Mouse (Mus musculus): ENCODE results near the gene BC025920.

Gene BC025920

GRCm38 (mm10) chr10:81642648-81643448 lies 36.8 kb downstream of the BC025920 start:
- no peak for DNase-seq (ENCODE audit: low spot score in 2 of 2)

GRCm38 (mm10) chr10:81643449-81644055 lies 37.5 kb downstream of the BC025920 start:
- DNase-seq (ENCODE audit: low spot score in 2 of 2) = peak; percentile 93 to 94

GRCm38 (mm10) chr10:81644162-81644561 lies 38.1 kb downstream of the BC025920 start:
- no peak for DNase-seq (ENCODE audit: low spot score in 2 of 2)

GRCm38 (mm10) chr10:81644716-81645115 lies 38.6 kb downstream of the BC025920 start:
- peak in 1 of 2 experiments; percentile 1 for DNase-seq (ENCODE audit: low spot score in 2 of 2)

- peak in 1 of 2 experiments; percentile 0 for DNase-seq (ENCODE audit: low spot score in 2 of 2)
Measured at GRCm38 (mm10) chr10:81645391-81645790, 39.3 kb downstream of the BC025920 start.

- DNase-seq (ENCODE audit: low spot score in 2 of 2) = peak in 1 of 2 experiments; percentile 1
Measured at GRCm38 (mm10) chr10:81646015-81646555, 40.0 kb downstream of the BC025920 start.

- DNase-seq (ENCODE audit: low spot score in 2 of 2) = peak; percentile 74 to 81
Measured at GRCm38 (mm10) chr10:81648803-81649775, 43.0 kb downstream of the BC025920 start, which contains the start of gene Gm10778. TSS of gene Gm10778 (plus strand) at chr10:81649059.

GRCm38 (mm10) chr10:81655178-81655577 lies 49.1 kb downstream of the BC025920 start:
- DNase-seq (ENCODE audit: low spot score in 2 of 2) = no peak

GRCm38 (mm10) chr10:81656174-81656573 lies 50.1 kb downstream of the BC025920 start:
- no peak for DNase-seq (ENCODE audit: low spot score in 2 of 2)
